Mouse (Mus musculus): ENCODE data around the gene Adcy2. TPM values are rescaled to one million over a fixed set of nuclear protein-coding genes. Genes with fewer than 3 reads are reported as not detected.

The Adcy2 gene
- total RNA-seq, 2 experiments from 2014 or later, result 50.0 to 78.7 TPM

GRCm38 (mm10) chr13:68572966-68573913, 426.1 kb downstream of the Adcy2 start:
- DNase-seq (ENCODE audit: low spot score in 2 of 2), result no peak

GRCm38 (mm10) chr13:68572247-68572646, 427.1 kb downstream of the Adcy2 start:
- DNase-seq (ENCODE audit: low spot score in 2 of 2), result no peak

All from layer of hippocampus, postnatal 14 days (tissue).